Mouse (Mus musculus) heart, adult 2 months (tissue): ENCODE measurements around the gene Cenpl. TPM values are rescaled to one million over a fixed set of nuclear protein-coding genes. Genes with fewer than 3 reads are reported as not detected.
"Not testable (repeated sequence)": the region's sequence is repeated elsewhere in the genome, so short reads cannot be mapped to it uniquely, and the experiment has no call there.

Source experiments
- DNase-seq, 2 experiments: peaks; one replicate each; pipeline ENCODE4 v3.0.0; 2021
- H3K27ac ChIP-seq: fragments of 200-600 bp; 2 replicates; pipeline ENCODE4 v1.8.1; 2022
- H3K27me3 ChIP-seq: fragments of 200-500 bp; 2 replicates; pipeline ENCODE4 v1.6.1; 2012; ENCODE audit warnings: mild to moderate bottlenecking, low read length, inconsistent platforms, mixed read lengths; ENCODE audit not compliant: control insufficient read depth, insufficient read depth
- H3K36me3 ChIP-seq: fragments of 200-500 bp; 2 replicates; pipeline ENCODE4 v1.6.1; 2012; ENCODE audit warnings: low read length, inconsistent platforms; ENCODE audit not compliant: control insufficient read depth, insufficient read depth
- H3K4me1 ChIP-seq: fragments of 200-500 bp; 2 replicates; pipeline ENCODE4 v1.6.1; 2011; ENCODE audit warnings: low read length; ENCODE audit not compliant: control insufficient read depth, insufficient read depth
- H3K4me3 ChIP-seq: fragments of 200-600 bp; 2 replicates; pipeline ENCODE4 v1.8.1; 2022
- H3K79me2 ChIP-seq: fragments of 200-500 bp; replicated peaks from 2 replicates; pipeline ENCODE4 v1.6.1; 2012; ENCODE audit warnings: mild to moderate bottlenecking, inconsistent platforms, low read length, moderate library complexity, mixed read lengths; ENCODE audit not compliant: control insufficient read depth, insufficient read depth
- H3K9ac ChIP-seq: fragments of 200-500 bp; 2 replicates; pipeline ENCODE4 v1.6.1; 2012; ENCODE audit warnings: low read depth, mild to moderate bottlenecking, control low read depth, inconsistent platforms, low read length, mixed read lengths
- CTCF ChIP-seq: fragments of 200-600 bp; IDR thresholded peaks from 2 replicates; pipeline ENCODE4 v1.8.1; 2022; ENCODE audit warnings: antibody characterized with exemption, mild to moderate bottlenecking, moderate library complexity
- EP300 ChIP-seq: fragments of 200-500 bp; IDR thresholded peaks from 2 replicates; pipeline ENCODE4 v1.6.1; 2011; ENCODE audit warnings: low read depth, low read length, control low read depth; ENCODE audit not compliant: insufficient read depth
- POLR2A ChIP-seq: fragments of 200-500 bp; IDR thresholded peaks from 2 replicates; pipeline ENCODE4 v1.6.1; 2011; ENCODE audit warnings: mild to moderate bottlenecking, low read depth, low read length, control low read depth; ENCODE audit not compliant: insufficient read depth
- WGBS: fragments of 180-500 bp; shearing (Covaris S2); methylation state at CpG from one replicate; pipeline ENCODE4 v1.1.7; 2018; 5-methylcytosine and 5-hydroxymethylcytosine counted together
- intact Hi-C: fragments of 180-260 bp; cut with DNase I; formaldehyde crosslinking; loops from one replicate; pipeline ENCODE4 v1.15.1; 2025
- long read RNA-seq: library from polyadenylated mRNA; stranded (forward); transcript quantifications from one replicate; pipeline ENCODE4 v2.0.0, GENCODE M21; 2021
- polyA plus RNA-seq: library from polyadenylated mRNA; depleted of rRNA; stranded (reverse); fragments of >200 nt; gene quantifications from 2 replicates; pipeline ENCODE4 v1.2.3, GENCODE M21; 2012; rRNA removed
- total RNA-seq, 2 experiments: library from RNA; stranded (reverse); gene quantifications; 2 replicates each; pipeline ENCODE4 v1.2.3; 2021

The Cenpl gene
- 1 to 10 TPM; 1.1 to 1.2 TPM for total RNA-seq
- polyA plus RNA-seq: 0.41 and 1.0 TPM in 2 replicates
- long read RNA-seq, partial matches to known transcripts: 0 of 1 reads
- long read RNA-seq, other reads (novel, unspliced or antisense): 1 of 1 reads

- no peaks in the 10 kb centered on the region for H3K79me2 ChIP-seq
- TF ChIP-seq CTCF: peak; percentile 46
- peak; percentile 70 for TF ChIP-seq POLR2A
- peak; percentile 60; the same call in 1 of the 2 replicates for TF ChIP-seq EP300
- peak within 1 kb of the TSS; percentile 73 for H3K9ac ChIP-seq
- H3K4me3 ChIP-seq: peak within 1 kb of the TSS; percentile 92
- intact Hi-C loops: loop anchor here (2.0 kb wide), 2 partner anchors 36 to 60 kb away; partner anchors contain the start of genes Klhl20 and Zbtb37
- H3K36me3 ChIP-seq: no peaks in the 10 kb centered on the region
- no peaks in the 10 kb centered on the region for H3K27me3 ChIP-seq
- WGBS: under 1% methylated on average over 57 of the region's 57 CpGs
- peaks cover 4% of the 10 kb centered on the region for H3K4me1 ChIP-seq
- H3K27ac ChIP-seq: peak within 1 kb of the TSS; percentile 75
- peak; percentile 96 to 98 for DNase-seq
These were observed at the start of gene Cenpl, which contains the start of gene Dars2 for GRCm38 (mm10) chr1:161070352-161071271. Cenpl (plus strand) TSS chr1:161070713. Dars2 (minus strand) TSS chr1:161070658.

DNA sequence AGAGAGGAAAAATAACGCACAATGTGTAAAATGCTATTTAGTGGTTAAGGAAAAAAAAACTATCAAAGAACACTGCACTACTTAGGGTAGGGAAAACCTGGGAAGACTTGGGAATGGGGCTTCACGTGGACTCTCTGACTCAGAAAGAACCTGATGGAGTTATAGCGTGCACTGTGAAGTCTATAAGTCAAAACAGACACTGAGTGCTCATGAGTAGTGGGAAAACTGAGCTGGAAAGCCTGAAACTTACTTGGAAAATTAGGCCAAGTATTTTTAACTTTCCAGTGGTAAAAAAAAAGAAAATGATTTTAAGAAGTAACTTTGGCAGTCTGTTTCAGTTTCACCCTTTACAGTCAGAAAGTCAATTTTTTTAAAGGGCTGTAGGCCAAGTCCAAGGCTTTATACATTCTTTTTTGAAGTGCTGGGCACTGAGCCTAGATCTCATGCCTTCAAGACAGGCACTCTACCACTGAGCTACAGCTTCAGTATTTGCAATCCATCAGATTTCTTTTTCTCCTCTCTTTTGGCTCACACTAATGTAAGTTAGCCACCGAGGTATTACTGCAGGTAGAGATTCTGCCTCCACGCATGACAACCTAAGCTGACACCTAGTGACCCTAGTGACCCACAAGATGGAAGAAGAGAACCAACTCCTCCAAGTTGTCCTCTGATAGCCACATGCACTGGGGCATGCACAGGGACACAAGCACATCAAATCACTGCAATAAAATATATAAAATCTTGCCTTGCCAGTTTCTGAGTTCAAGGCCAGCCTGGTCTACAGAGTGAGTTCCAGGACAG lies 44.9 kb upstream of the Cenpl start:
- Histone ChIP-seq H3K27ac (no peak overlapping the region), H3K9ac (no peak overlapping the region), H3K4me1 (no peaks in the 10 kb centered on the region; the same call in 1 of the 2 replicates), H3K27me3 (no peaks in the 10 kb centered on the region), H3K36me3 (no peaks in the 10 kb centered on the region), H3K4me3 (no peak overlapping the region), H3K79me2 (no peaks in the 10 kb centered on the region)
- DNase-seq: no peak
- intact Hi-C loops: no loop called here
- 72% methylated on average over 5 of the region's 5 CpGs for WGBS
- TF ChIP-seq POLR2A (no peak), CTCF (no peak), EP300 (no peak)

GRCm38 (mm10) chr1:161027196-161027595 lies 43.3 kb upstream of the Cenpl start:
- Histone ChIP-seq H3K9ac (no peak overlapping the region), H3K79me2 (no peaks in the 10 kb centered on the region), H3K4me3 (no peak overlapping the region), H3K36me3 (no peaks in the 10 kb centered on the region; the same call in 1 of the 2 replicates), H3K27ac (no peak overlapping the region), H3K4me1 (no peaks in the 10 kb centered on the region; the same call in 1 of the 2 replicates), H3K27me3 (no peaks in the 10 kb centered on the region)
- no peak for TF ChIP-seq EP300
- TF ChIP-seq CTCF: no peak
- TF ChIP-seq POLR2A: no peak
- DNase-seq: no peak
- intact Hi-C loops: no loop called here
- 71% methylated on average over 2 of the region's 2 CpGs for WGBS

DNA sequence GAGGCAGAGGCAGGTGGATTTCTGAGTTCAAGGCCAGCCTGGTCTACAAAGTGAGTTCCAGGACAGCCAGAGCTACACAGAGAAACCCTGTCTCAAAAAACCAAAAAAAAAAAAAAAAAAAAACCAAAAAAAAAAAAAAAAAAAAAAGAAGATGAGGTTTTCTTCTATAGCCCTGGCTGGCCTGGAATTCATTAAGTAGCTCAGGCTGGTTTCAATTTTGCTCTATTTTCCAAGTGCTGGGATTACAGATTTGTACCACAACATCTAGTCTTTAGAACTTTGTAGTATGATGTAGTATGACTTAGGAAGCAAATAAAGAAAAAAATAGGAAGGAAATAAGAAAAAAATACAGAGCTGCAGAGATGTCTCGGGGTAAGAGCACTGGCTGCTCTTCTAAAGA lies 42.1 kb upstream of the Cenpl start:
- H3K9ac ChIP-seq, H3K27me3 ChIP-seq, H3K79me2 ChIP-seq, H3K36me3 ChIP-seq, H3K4me1 ChIP-seq, H3K4me3 ChIP-seq, DNase-seq, H3K27ac ChIP-seq, intact Hi-C loops: not testable (repeated sequence)
- 90% methylated on average over 1 of the region's 1 CpGs for WGBS

- H3K36me3 ChIP-seq: no peaks in the 10 kb centered on the region; the same call in 1 of the 2 replicates
- no peak overlapping the region for H3K9ac ChIP-seq
- H3K27me3 ChIP-seq: no peaks in the 10 kb centered on the region
- no peak for DNase-seq
- H3K4me3 ChIP-seq: no peak overlapping the region
- TF ChIP-seq POLR2A (no peak), CTCF (no peak), EP300 (no peak)
- no peaks in the 10 kb centered on the region for H3K79me2 ChIP-seq
- intact Hi-C loops: loop anchor here (5.0 to 10.0 kb wide), 6 partner anchors 63 to 815 kb away; partner anchors contain the start of genes Cacybp, Rabgap1l and Rc3h1
- no peaks in the 10 kb centered on the region; the same call in 1 of the 2 replicates for H3K4me1 ChIP-seq
- no peak overlapping the region for H3K27ac ChIP-seq
- WGBS: 85% methylated on average over 3 of the region's 3 CpGs
These were observed 40.5 kb upstream of the Cenpl start for GRCm38 (mm10) chr1:161030058-161030457.
